Mouse (Mus musculus) thymus, adult 2 months (tissue): ENCODE data around the gene Angel2.

Source experiments
- CTCF ChIP-seq: fragments of 200-500 bp; IDR thresholded peaks from 2 replicates; pipeline ENCODE4 v1.5.1; 2012; ENCODE audit warnings: mild to moderate bottlenecking, control low read depth, low read length, moderate library complexity, borderline replicate concordance; ENCODE audit not compliant: control insufficient read depth, poor library complexity, insufficient read depth; ENCODE audit errors: extremely low read depth
- POLR2A ChIP-seq: fragments of 200-500 bp; IDR thresholded peaks from 2 replicates; pipeline ENCODE4 v1.6.1; 2012; ENCODE audit warnings: mild to moderate bottlenecking, low read length, control low read depth, moderate library complexity; ENCODE audit not compliant: control insufficient read depth, poor library complexity, insufficient read depth; ENCODE audit errors: extremely low read depth

- TF ChIP-seq CTCF (no peak), POLR2A (no peak)
Measured at GRCm38 (mm10) chr1:190904714-190905113, 20.2 kb upstream of the Angel2 start.
